Mouse (Mus musculus): ENCODE results near the gene Gramd1c.

Gramd1c gene

GRCm38 (mm10) chr16:44017707-44018106 lies 45.4 kb downstream of the Gramd1c start:
- no peak for DNase-seq

DNA sequence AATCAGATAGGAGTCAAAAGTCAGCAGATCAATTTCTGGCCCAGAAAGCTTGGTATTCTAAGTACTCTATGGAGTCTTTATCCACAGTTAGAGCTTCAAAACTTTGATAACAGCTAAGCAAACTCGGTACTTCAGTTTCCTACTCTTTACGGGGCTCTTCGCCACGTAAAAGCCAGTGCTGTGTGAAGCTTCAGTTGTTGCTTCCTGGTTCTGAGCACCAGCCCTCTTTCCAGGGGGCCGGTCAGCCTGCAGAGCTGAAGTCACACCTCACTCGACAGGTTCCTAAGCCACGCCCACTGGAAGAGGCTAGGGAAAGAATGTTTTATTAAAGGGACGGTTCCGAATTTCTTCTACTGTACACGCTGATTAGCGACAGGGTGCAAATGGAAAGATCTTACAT lies 47.0 kb downstream of the Gramd1c start:
- DNase-seq: peak; percentile 54

DNA sequence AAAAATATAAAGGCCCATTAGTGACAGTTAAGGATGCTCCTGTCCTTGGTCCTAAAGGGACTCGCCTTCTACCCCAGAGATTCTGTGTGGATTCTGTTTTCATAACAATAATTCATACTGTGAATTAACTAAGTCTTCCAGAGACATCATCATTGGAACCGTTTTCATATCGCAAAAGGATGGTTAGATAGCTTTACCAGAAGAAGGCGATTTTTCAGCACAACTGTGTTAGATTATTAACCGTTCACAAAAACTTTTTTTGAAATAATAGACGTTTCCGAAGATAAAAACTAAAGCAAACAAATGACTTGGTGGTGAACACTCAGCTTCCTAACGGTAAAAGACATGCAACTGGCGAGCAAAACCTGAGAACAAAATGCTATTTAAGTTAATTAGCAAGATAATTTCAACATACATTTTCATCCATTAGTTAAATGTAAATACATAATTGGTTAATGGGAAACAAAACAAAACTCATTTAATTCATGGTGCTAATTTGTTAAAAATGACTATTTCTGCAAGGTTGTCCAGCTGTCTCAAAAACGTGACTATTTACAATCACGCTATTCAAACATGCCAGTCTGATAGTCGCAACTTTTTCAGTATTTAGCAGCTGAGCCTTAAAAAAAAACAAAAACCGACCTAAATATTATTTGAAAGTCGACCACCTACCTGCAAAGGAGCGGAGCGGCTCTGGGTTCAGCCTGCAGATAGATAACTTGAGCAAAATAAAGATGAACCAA lies 47.6 kb downstream of the Gramd1c start:
- no peak for DNase-seq

DNA sequence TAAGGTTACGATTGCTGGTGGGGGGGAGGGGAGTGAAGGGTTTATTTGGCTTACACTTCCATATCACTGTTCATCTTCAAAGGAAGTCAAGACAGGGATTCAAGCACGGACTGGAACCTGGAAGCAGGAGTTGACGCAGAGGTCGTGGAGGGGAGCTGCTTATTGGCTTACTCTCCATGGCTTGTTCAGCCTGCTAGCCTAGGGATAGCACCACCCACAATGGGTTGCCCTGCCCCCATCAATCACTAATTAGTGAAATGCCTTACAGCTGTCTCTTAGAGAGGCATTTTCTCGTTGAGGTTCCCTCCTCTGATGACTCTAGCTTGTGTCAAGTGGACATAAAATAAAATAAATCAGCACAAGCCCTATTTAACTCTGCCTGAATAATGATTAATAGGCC lies 52.1 kb downstream of the Gramd1c start:
- DNase-seq: no peak

DNA sequence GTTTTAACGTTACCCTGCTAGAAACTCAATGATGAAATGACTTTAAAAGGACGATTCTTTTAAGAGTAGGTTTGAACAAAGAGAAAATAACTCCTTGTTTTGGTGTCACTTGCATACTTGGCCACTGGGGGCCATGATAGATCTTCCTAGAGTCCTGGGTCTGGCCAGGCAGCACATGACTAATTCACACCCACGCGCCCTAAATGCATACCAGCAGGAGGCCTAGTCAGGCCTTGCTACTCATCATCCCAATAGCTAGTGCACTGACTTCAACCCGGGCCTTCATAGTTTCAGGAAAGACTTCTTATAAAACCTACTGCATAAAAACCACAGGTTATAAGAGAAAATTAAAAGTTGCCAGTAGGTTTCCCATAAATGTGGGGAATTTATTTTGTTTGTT lies 61.1 kb downstream of the Gramd1c start:
- DNase-seq: no peak

DNA sequence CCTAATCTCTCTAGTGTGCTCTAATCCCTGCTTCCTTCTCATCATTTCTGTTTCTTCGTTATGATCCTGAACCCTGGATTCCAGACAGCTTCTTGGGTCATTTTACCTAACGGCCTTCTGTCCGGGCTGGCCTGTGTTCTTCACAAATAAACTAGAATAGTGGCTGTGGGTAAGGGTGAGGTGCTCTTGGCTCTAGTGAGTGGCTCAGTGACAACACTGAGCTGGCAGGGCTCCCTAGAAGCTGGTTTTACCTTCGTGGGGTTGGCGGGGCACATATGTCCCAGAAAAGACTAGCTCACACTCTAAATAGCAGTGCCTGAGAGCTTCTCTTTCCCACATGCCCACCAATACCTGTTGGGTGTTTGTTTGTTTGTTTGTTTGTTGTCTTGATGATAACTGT lies 63.6 kb downstream of the Gramd1c start:
- no peak for DNase-seq

- DNase-seq: no peak
These were observed 64.0 kb downstream of the Gramd1c start for GRCm38 (mm10) chr16:43999111-43999510.

DNA sequence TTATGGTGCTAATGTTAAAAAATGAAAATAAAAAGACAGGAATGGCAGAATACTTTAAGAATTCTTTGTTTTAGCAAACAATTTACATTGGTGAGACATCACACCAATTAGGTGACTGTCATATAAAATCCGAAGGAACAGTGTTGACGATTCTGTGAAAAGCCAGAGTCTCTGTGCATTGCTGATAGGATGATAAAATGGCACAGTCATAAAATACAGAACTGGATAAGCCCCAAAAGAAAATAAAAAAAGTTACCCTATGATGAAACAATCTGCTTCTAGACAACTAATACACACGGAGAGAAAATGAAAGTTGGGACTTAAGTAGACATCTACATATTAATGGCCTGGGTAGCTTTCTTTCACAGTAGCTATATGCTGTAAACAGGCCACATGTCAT lies 68.5 kb downstream of the Gramd1c start:
- DNase-seq: no peak

GRCm38 (mm10) chr16:43986299-43986698 lies 76.8 kb downstream of the Gramd1c start:
- no peak for DNase-seq

DNA sequence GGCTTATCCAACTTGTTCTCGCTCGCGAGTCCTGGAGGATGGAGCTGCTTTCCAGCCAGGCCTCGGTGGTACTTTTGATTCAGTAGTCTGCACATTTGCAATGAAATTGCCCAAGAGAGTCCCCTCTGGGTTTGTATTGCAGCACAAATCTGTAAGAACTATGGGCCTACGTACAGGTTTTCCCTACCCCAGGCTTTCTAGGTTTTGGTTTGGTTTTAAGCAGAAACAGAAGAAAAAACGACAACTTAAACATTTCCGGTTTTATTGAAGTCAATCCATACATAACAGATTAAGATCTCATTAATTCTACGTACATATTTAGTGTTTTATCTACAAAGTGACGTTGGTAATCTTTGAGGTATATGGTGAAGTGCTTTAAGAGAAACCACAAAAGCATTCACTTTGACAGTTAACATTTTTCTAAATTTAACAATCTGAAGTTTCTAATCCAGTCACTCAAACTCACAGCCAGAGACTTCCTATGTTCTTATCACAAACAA lies 83.0 kb downstream of the Gramd1c start:
- no peak for DNase-seq

DNA sequence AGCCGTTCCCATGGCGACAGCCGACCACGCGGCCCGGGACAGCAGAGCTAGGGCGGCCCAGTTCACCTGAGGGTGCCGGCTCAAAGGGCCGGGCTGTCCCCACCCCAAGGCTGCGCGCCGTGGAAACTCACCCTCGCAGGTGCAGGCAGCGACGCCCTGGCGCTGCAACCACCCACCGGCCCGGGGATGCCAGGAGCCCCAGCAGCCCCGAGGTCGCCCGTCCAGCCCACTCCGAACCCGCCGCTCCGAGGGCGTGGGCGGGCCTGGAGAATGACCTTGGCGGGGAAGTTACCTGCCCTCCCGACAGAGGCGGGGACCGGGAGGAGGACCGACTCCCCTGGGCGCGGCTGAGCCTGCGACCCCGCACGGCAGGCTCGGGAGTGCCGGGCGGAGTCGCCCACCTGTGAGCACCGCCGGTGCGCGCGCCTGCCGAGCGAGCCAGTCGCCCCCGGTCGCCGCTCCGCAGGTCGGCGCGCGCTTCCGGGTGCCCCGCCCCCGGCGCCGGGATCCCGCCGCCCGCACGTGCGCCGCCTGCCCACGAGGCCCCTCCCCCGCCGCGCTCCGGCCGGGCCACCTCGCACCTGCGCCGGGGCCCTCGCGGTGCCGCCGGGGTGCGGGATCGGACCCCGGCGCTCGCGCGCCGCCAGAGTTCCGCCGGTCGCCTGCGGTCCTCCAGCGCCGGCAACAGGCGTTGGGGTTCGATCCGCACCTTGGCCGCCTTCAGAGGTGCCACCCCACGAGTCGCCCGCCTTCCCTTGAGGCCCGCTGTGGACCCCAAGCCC lies 83.6 kb downstream of the Gramd1c start, which contains the start of gene Zdhhc23:
TSS of gene Zdhhc23 (minus strand) at position 464 of the 782 bp plus-strand sequence.
- DNase-seq: peak; percentile 66

GRCm38 (mm10) chr16:43979010-43979327 lies 84.2 kb downstream of the Gramd1c start:
- DNase-seq: no peak

- DNase-seq: no peak
These were observed 89.4 kb downstream of the Gramd1c start for GRCm38 (mm10) chr16:43973606-43974220.

- no peak for DNase-seq
These were observed 90.0 kb downstream of the Gramd1c start for GRCm38 (mm10) chr16:43973147-43973546.

DNA sequence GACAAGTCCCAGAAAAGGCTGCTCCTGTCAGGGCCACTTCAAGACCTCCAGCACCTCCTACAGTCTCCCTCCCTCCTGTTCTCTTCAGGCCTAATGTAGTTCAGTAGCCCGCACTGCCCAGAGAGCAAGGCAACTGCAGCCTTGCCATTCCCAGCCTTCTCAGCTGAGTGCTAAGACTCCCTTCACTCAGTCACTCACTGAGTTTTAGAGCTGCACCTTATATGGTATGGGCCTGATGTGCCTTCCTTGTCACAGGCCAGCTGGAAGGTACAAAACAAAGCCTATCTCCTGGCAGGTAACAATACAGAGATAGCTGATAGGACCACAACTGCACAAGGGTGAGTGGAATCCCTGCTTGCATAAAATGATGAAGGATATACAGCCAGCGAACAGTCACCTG lies 90.8 kb downstream of the Gramd1c start:
- DNase-seq: no peak

- no peak for DNase-seq
These were observed 91.4 kb downstream of the Gramd1c start for GRCm38 (mm10) chr16:43971741-43972140.

DNA sequence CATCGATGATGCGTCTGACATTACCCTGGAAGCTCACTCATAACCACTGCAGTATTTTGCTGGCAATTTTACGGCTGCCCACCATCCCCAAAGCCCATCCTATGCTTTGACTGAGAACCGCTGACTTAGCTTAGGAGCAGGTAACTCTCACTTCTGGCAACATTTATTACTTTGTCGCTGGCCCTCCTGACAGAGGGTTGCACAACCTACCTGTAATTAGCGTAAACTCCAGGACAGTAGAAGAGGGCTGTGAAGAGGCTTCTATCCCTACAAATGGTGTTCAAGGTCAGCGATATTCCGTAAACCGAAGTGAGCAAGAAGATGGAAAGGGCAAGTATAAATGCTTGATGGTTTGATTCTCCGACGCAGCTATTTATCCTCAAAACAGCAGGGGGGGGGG lies 92.0 kb downstream of the Gramd1c start:
- DNase-seq: no peak

DNA sequence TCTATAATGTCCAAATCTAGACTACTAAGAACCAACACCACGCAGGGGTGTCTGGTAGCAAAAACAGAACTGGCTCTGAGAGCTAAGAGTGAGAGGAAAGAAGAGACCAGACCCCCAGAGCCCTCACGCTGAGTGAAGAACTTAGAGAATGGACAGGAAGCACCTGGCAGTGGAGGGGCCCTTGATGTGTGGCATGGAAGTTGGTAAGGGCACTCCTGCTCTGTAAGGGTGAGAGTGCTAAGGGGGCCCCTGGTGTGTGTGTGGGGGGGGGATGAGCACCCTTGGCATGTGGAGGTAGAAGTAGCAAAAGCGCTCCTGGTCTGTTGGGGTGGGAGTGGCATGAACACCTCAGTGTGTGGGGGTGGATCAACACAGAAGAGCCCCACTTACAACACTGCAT lies 92.7 kb downstream of the Gramd1c start:
- DNase-seq: no peak

- DNase-seq: no peak
These were observed 97.3 kb downstream of the Gramd1c start for GRCm38 (mm10) chr16:43965781-43966389.

GRCm38 (mm10) chr16:43963780-43964179 lies 99.4 kb downstream of the Gramd1c start:
- DNase-seq: no peak

DNA sequence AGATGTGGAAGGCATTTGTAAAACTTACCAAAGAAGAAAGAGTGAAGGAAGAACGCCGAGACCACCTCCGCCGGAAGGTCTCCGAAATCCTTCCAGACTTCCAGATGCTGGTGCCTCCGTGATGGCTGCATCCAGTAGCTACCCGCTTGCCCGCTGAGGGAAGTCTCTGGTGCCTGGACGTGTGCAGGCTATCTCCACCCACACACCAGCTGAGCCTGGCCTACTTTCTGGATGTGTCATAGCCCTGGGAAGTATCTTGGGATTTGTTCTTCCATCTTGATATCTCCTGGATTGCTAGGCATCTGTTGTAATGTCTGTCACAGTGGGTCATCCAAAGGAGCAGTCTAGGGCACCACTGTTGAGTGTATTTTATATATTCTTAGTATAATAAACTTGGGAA lies 99.9 kb downstream of the Gramd1c start:
- no peak for DNase-seq

GRCm38 (mm10) chr16:43958038-43958437 lies 105.1 kb downstream of the Gramd1c start:
- no peak for DNase-seq

- DNase-seq: no peak
These were observed 108.2 kb downstream of the Gramd1c start for GRCm38 (mm10) chr16:43954913-43955312.

All from embryo, embryonic 11 days (tissue).